Mouse (Mus musculus) cerebellum, adult 2 months (tissue): Measurements from ENCODE around the gene Oprl1.

Source experiments
- CTCF ChIP-seq: fragments of 200-500 bp; IDR thresholded peaks from 2 replicates; pipeline ENCODE4 v1.5.1; 2011; ENCODE audit warnings: low read depth, mild to moderate bottlenecking, control low read depth, low read length, moderate library complexity, borderline replicate concordance; ENCODE audit not compliant: insufficient read depth
- POLR2A ChIP-seq: fragments of 200-500 bp; IDR thresholded peaks from 2 replicates; pipeline ENCODE4 v1.6.1; 2011; ENCODE audit warnings: low read length, control low read depth, borderline replicate concordance; ENCODE audit not compliant: insufficient read depth

DNA sequence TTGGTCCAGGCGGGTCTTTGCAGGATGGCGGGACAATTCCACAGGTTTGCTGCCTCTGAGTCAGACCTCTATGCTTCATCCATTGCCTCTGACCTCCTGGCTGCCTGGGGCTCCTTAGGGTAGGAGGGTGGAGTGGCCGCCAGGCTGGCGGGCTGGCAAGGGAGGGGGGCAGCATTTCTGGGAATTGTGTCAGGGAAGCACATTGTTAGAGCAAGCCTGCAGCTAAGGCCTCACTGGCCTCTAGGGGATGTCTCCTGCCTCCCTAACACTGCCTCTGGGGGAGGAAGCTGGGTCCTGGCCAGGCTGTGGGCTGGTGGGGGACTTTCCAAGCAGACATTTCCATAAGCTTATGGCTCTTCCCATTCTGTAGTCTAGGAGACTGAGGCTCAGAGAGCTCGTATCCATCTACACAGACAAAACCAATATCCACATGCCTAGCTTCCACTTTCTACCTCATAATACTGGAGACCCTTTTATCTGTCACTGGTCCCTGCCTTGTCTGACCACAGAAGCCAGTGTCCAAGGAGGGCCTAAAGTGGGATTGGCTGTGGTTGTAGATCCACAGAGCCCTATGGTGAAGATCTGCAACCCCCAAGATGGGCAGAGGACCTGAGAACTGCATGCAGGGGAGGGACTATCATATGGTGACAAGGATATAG lies 37.6 kb upstream of the Oprl1 start:
- TF ChIP-seq POLR2A: no peak
- TF ChIP-seq CTCF: no peak
